Comparison of ENCODE assay signal across 7 mouse cellular contexts in the genomic region with DNA sequence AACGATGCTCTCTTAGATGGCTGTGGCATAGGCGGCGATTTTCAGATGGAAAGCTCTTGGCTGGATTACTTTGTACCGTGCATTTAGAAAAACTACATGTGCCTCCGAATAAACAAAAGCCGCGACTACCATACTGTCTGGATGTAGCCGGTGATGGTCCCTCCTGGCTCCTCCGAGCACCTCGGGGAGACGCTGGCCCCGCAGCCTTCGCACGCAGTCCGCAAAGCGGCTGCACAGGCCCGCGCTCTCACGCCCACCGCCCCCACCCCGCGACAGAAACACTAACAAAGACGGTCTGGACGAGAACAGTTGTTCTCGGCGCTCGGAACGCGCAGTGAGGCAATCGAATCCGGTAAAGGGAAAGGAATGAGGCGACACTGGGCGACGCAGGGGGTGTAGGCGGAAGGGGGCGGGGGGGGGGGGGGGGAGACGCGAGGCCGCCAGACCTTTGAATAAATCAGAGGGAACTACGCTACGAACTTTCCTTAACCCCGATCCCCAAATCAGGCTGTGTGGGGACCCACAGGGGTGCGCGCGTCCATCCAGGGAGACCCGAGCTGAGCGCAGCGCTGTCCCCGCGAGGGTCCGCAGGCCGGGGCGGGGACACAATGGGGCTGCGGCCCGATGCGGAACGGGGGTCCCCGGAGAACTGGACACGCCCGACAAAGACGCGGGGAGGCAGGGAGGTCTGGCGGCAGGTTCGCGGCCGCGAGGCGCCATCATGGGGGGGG. TPM values are rescaled to one million over a fixed set of nuclear protein-coding genes. Genes with fewer than 3 reads are reported as not detected.
DNase-seq lines count a peak whose midpoint lies in the region; ATAC-seq lines count a peak whose summit lies in the region.

No protein-coding gene starts in this region.

- H3K36me3 ChIP-seq in embryonic facial prominence, embryonic 11.5 days (replicated peaks; ENCODE audit: control insufficient read depth, insufficient read depth, low read depth, low read length) = no peaks in the 10 kb centered on the region
- H3K36me3 ChIP-seq in megakaryocyte, embryonic 14.5 days (replicated peaks; ENCODE audit: low read length) = no peaks in the 10 kb centered on the region

- H3K4me1 ChIP-seq in embryonic facial prominence, embryonic 11.5 days (ENCODE audit: control insufficient read depth, insufficient read depth, low read length) = no peaks in the 10 kb centered on the region
- peaks cover 41% of the 10 kb centered on the region for H3K4me1 ChIP-seq in megakaryocyte, embryonic 14.5 days

- no peaks in the 10 kb centered on the region for H3K27me3 ChIP-seq in embryonic facial prominence, embryonic 11.5 days (ENCODE audit: control insufficient read depth, insufficient read depth, low read length)
- H3K27me3 ChIP-seq in megakaryocyte, embryonic 14.5 days (replicated peaks) = peaks cover 40% of the 10 kb centered on the region

- DNase-seq in R1 (ENCODE audit: low read depth, low spot score) = peak; percentile 60
- DNase-seq in embryonic facial prominence, embryonic 11.5 days (ENCODE audit: low spot score) = peak; percentile 62
- DNase-seq in heart, postnatal 10 days = peak; percentile 61 to 68
- DNase-seq in layer of hippocampus, postnatal 36 days = peak; percentile 35 to 44
- peak; percentile 22 for DNase-seq in skeletal muscle tissue, adult 2 months (ENCODE audit: low read depth, low spot score)

- WGBS in embryonic facial prominence, embryonic 11.5 days = 1% methylated on average over 56 of the region's 68 CpGs

- H3K4me3 ChIP-seq in embryonic facial prominence, embryonic 11.5 days (ENCODE audit: low read depth, low read length) = peak overlapping the region; percentile 98
- peak overlapping the region; percentile 94 for H3K4me3 ChIP-seq in megakaryocyte, embryonic 14.5 days (replicated peaks)

- H3K4me2 ChIP-seq in embryonic facial prominence, embryonic 11.5 days (ENCODE audit: low read depth, low read length) = peak overlapping the region; percentile 47

- H3K9me3 ChIP-seq in embryonic facial prominence, embryonic 11.5 days (replicated peaks; ENCODE audit: control insufficient read depth, low read length) = no peaks in the 10 kb centered on the region
- H3K9me3 ChIP-seq in megakaryocyte, embryonic 14.5 days = peaks cover 7% of the 10 kb centered on the region

- intact Hi-C loops in heart, postnatal 10 days (cut with DNase I) = loop anchor here (2.0 to 5.0 kb wide), 3 partner anchors 46 to 186 kb away; no protein-coding TSS in a partner anchor

- peak overlapping the region; percentile 98 for H3K9ac ChIP-seq in embryonic facial prominence, embryonic 11.5 days (replicated peaks; ENCODE audit: low read length)

- ATAC-seq in CD4-positive, CD25-positive, alpha-beta regulatory T cell, adult 4 months = peak; percentile 40
- peak; percentile 56 for ATAC-seq in embryonic facial prominence, embryonic 11.5 days (replicated peaks; ENCODE audit: insufficient number of reproducible peaks, low FRiP score, low TSS enrichment, low read depth)

- H3K27ac ChIP-seq in embryonic facial prominence, embryonic 11.5 days (replicated peaks; ENCODE audit: low read depth, low read length) = peak overlapping the region; percentile 94

RNA-seq across cellular contexts. Expression of a gene that starts 0.9 kb away (rescaled TPM):
- polyA plus RNA-seq in CD4-positive, CD25-positive, alpha-beta regulatory T cell, adult 4 months (2017; shearing (Covaris generic)) = 10 to 100 TPM in 1 of 2 experiments, 1 to 10 TPM in 1; 8.3 to 10.8 TPM
- 62.1 and 63.5 TPM in 2 replicates for polyA plus RNA-seq in embryonic facial prominence, embryonic 11.5 days (2014; fragmentation: Nextera tagmentation; extraction: Ambion mirVana)
- total RNA-seq in heart, postnatal 10 days (2021) = 10 to 100 TPM; 32.7 to 33.8 TPM
- total RNA-seq in layer of hippocampus, postnatal 36 days (2021) = 10 to 100 TPM; 24.4 to 31.7 TPM
- polyA plus RNA-seq in megakaryocyte, embryonic 14.5 days (2012; ENCODE audit: insufficient read depth, low replicate concordance) = 8.0 and 25.1 TPM in 2 replicates

Comparison
In these comparisons a context has a peak if more than half of its experiments do, and no peak if none do; other contexts are left out.
1. Peak in every context shown above with its lines: DNase-seq, ATAC-seq, H3K4me3 ChIP-seq and H3K27ac ChIP-seq.